Mouse (Mus musculus) limb, embryonic 14.5 days (tissue): ENCODE results near the gene Atp11a. TPM values are rescaled to one million over a fixed set of nuclear protein-coding genes. Genes with fewer than 3 reads are reported as not detected.

Experiments
- ATAC-seq: fragments of 200-750 bp; cut with Nextera tagmentation; 2 replicates; pipeline ENCODE4 v1.8.0; 2017; ENCODE audit warnings: low read depth, moderate number of reproducible peaks, moderate TSS enrichment; ENCODE audit not compliant: low FRiP score
- DNase-seq: peaks from one replicate; pipeline ENCODE4 v3.0.0-alpha.2; 2015; ENCODE audit warnings: low spot score
- H3K27ac ChIP-seq: fragments of 300-500 bp; sonication (generic); replicated peaks from 2 replicates; pipeline ENCODE4 v1.5.1; 2014; ENCODE audit warnings: low read depth, mild to moderate bottlenecking, low read length, moderate library complexity, mixed read lengths
- H3K27me3 ChIP-seq: fragments of 300-500 bp; sonication (generic); 2 replicates; pipeline ENCODE4 v1.6.1; 2014; ENCODE audit warnings: low read length, mixed read lengths; ENCODE audit not compliant: control insufficient read depth, insufficient read depth
- H3K36me3 ChIP-seq: fragments of 300-500 bp; sonication (generic); 2 replicates; pipeline ENCODE4 v1.6.1; 2014; ENCODE audit warnings: mild to moderate bottlenecking, low read length, moderate library complexity, mixed read lengths; ENCODE audit not compliant: control insufficient read depth, insufficient read depth
- H3K4me1 ChIP-seq: fragments of 300-500 bp; sonication (generic); 2 replicates; pipeline ENCODE4 v1.6.1; 2014; ENCODE audit warnings: antibody characterized with exemption, low read length, mixed read lengths; ENCODE audit not compliant: control insufficient read depth, insufficient read depth
- H3K4me2 ChIP-seq: fragments of 300-500 bp; sonication (generic); replicated peaks from 2 replicates; pipeline ENCODE4 v1.6.1; 2014; ENCODE audit warnings: low read depth, mild to moderate bottlenecking, low read length, moderate library complexity; ENCODE audit not compliant: severe bottlenecking
- H3K4me3 ChIP-seq: fragments of 300-500 bp; sonication (generic); replicated peaks from 2 replicates; pipeline ENCODE4 v1.5.1; 2014; ENCODE audit warnings: low read length
- H3K9ac ChIP-seq: fragments of 300-500 bp; sonication (generic); 2 replicates; pipeline ENCODE4 v1.6.1; 2014; ENCODE audit warnings: mild to moderate bottlenecking, low read depth, low read length, moderate library complexity; ENCODE audit not compliant: severe bottlenecking
- H3K9me3 ChIP-seq: fragments of 300-500 bp; sonication (generic); 2 replicates; pipeline ENCODE4 v1.6.1; 2016; ENCODE audit warnings: low read length; ENCODE audit not compliant: control insufficient read depth
- POLR2A ChIP-seq: fragments of 200-500 bp; IDR thresholded peaks from 2 replicates; pipeline ENCODE4 v1.8.0; 2012; ENCODE audit warnings: inconsistent platforms, mild to moderate bottlenecking, moderate library complexity, borderline replicate concordance; ENCODE audit not compliant: insufficient read depth, insufficient read length; ENCODE audit errors: extremely low read depth
- WGBS: fragments of 180-500 bp; shearing (Covaris S2); extraction: QIAGEN DNeasy Blood & Tissue Kit; methylation state at CpG from one replicate; pipeline ENCODE4 v1.1.7; 2014; 5-methylcytosine and 5-hydroxymethylcytosine counted together
- polyA plus RNA-seq, 2 experiments: library from polyadenylated mRNA; depleted of rRNA in 1 of 2; stranded (reverse) in 1 of 2; unstranded in 1 of 2; fragments of >200 nt; fragmentation: Nextera tagmentation in 1 of 2; extraction: Ambion mirVana in 1 of 2; gene quantifications; 2 replicates each; pipeline versions ENCODE4 v1.2.1 to v1.2.3; 2012 to 2014

Atp11a gene
- polyA plus RNA-seq, 2 experiments, result 26.0 to 81.8 TPM

GRCm38 (mm10) chr8:12779541-12779940 is 22.7 kb downstream of the Atp11a start:
- Histone ChIP-seq H3K4me1 (0 out of 2 replicates have a peak, but pooled peaks cover 4% of the 10 kb centered on the region), H3K4me2 (no peak overlapping the region), H3K4me3 (no peak overlapping the region), H3K9me3 (no peaks in the 10 kb centered on the region), H3K36me3 (no peaks in the 10 kb centered on the region), H3K27me3 (no peaks in the 10 kb centered on the region), H3K9ac (no peak overlapping the region), H3K27ac (no peak overlapping the region)
- ATAC-seq (no peak), DNase-seq (no peak)
- 81% methylated on average over 4 of the region's 4 CpGs for WGBS
- TF ChIP-seq POLR2A, result no peak

- no peak for ATAC-seq
- Histone ChIP-seq H3K27ac (no peak overlapping the region), H3K4me1 (no peaks in the 10 kb centered on the region), H3K4me3 (no peak overlapping the region), H3K27me3 (no peaks in the 10 kb centered on the region), H3K4me2 (no peak overlapping the region), H3K36me3 (no peaks in the 10 kb centered on the region), H3K9ac (no peak overlapping the region), H3K9me3 (no peaks in the 10 kb centered on the region)
- DNase-seq, result no peak
- TF ChIP-seq POLR2A, result no peak
- WGBS, result 68% methylated on average over 8 of the region's 8 CpGs
These were observed 28.7 kb downstream of the Atp11a start for GRCm38 (mm10) chr8:12785508-12785907.

- Histone ChIP-seq H3K9me3 (no peaks in the 10 kb centered on the region), H3K27ac (no peak overlapping the region), H3K36me3 (no peaks in the 10 kb centered on the region), H3K27me3 (no peaks in the 10 kb centered on the region), H3K9ac (no peak overlapping the region), H3K4me2 (no peak overlapping the region), H3K4me1 (no peaks in the 10 kb centered on the region), H3K4me3 (no peak overlapping the region)
- 86% methylated on average over 14 of the region's 14 CpGs for WGBS
- ATAC-seq (no peak), DNase-seq (no peak)
- no peak for TF ChIP-seq POLR2A
These were observed 29.6 kb downstream of the Atp11a start for GRCm38 (mm10) chr8:12786261-12786957.

GRCm38 (mm10) chr8:12786958-12787301 is 30.1 kb downstream of the Atp11a start:
- H3K4me2 ChIP-seq, result no peak overlapping the region
- no peak for DNase-seq
- 74% methylated on average over 9 of the region's 12 CpGs for WGBS
- no peaks in the 10 kb centered on the region for H3K9me3 ChIP-seq
- H3K27ac ChIP-seq, result no peak overlapping the region
- no peaks in the 10 kb centered on the region for H3K4me1 ChIP-seq
- no peaks in the 10 kb centered on the region for H3K27me3 ChIP-seq
- no peak for TF ChIP-seq POLR2A
- H3K36me3 ChIP-seq, result no peaks in the 10 kb centered on the region
- ATAC-seq, result no peak
- H3K4me3 ChIP-seq, result no peak overlapping the region
- no peak overlapping the region for H3K9ac ChIP-seq

- Histone ChIP-seq H3K36me3 (no peaks in the 10 kb centered on the region), H3K27me3 (no peaks in the 10 kb centered on the region), H3K4me3 (no peak overlapping the region), H3K4me1 (no peaks in the 10 kb centered on the region), H3K27ac (no peak overlapping the region), H3K9ac (no peak overlapping the region), H3K9me3 (no peaks in the 10 kb centered on the region), H3K4me2 (no peak overlapping the region)
- DNase-seq (no peak), ATAC-seq (no peak)
- WGBS, result 81% methylated on average over 8 of the region's 8 CpGs
- no peak for TF ChIP-seq POLR2A
These were observed 30.6 kb downstream of the Atp11a start for GRCm38 (mm10) chr8:12787427-12787826.
